Mouse (Mus musculus): ENCODE measurements around the gene Zfp970. TPM values are rescaled to one million over a fixed set of nuclear protein-coding genes. Genes with fewer than 3 reads are reported as not detected.
"Not testable (repeated sequence)": the region's sequence is repeated elsewhere in the genome, so short reads cannot be mapped to it uniquely, and the experiment has no call there.

The Zfp970 gene
- total RNA-seq (2021): 10 to 100 TPM; 20.1 to 22.6 TPM
- long read RNA-seq, experiment 1, partial matches to known transcripts: 5 of 9 reads
- long read RNA-seq, experiment 1, other reads (novel, unspliced or antisense): 2 of 9 reads
- long read RNA-seq, experiment 2, partial matches to known transcripts: 7 of 15 reads
- long read RNA-seq, experiment 2, other reads (novel, unspliced or antisense): 6 of 15 reads

DNA sequence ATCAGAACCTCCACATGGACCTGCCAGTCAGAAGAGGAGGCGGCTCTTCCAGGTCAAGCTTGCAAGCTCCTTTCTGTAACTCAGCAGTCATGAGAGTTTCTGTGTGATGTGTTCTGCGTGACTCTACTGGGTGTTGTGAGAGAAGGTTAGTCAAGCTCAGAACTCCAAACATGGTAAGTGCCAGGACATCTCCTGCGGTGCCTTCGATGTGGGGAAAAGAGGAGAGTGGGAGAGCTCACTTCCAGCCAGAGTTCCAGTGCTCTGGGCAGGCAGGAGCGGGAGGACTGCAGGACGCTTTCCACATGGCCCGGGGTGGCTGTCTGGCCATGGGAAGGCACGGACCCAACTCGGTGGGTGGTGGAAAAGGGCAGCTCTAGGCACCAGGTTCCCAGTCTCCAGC lies at the start of gene Zfp970:
Gene Zfp970, plus strand, starts transcription at position 58 of the 400 bp plus-strand sequence.
- DNase-seq (ENCODE audit: low spot score in 2 of 2); intact Hi-C loops (cut with DNase I): not testable (repeated sequence)

DNA sequence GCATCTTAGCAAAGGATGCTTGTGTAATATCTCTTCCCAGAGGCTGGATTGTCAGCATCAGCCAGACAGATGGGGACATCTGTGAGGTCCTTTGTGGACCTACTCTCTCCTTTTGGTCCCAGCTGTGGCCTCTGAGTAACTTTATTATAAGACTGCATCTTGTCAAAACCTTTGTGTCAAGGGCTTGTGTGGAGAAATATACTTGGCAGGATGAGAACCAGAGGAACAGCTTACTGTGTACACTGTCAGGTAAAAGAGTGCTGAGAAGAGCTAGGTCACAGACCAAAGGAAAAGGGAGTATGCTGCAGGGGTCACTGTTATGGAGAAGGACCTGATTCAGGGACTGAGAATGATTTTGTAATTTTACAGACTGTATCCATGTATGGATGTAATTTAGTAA lies 3.7 kb downstream of the Zfp970 start:
- DNase-seq (ENCODE audit: low spot score in 2 of 2); intact Hi-C loops (cut with DNase I): not testable (repeated sequence)

GRCm38 (mm10) chr2:177472261-177472660 lies 7.7 kb downstream of the Zfp970 start:
- intact Hi-C loops (cut with DNase I); DNase-seq (ENCODE audit: low spot score in 2 of 2): not testable (repeated sequence)

GRCm38 (mm10) chr2:177481971-177482370 lies 17.4 kb downstream of the Zfp970 start:
- intact Hi-C loops (cut with DNase I); DNase-seq (ENCODE audit: low spot score in 2 of 2): not testable (repeated sequence)

- DNase-seq (ENCODE audit: low spot score in 2 of 2); intact Hi-C loops (cut with DNase I): not testable (repeated sequence)
Measured at GRCm38 (mm10) chr2:177483238-177483948, 18.9 kb downstream of the Zfp970 start.

DNA sequence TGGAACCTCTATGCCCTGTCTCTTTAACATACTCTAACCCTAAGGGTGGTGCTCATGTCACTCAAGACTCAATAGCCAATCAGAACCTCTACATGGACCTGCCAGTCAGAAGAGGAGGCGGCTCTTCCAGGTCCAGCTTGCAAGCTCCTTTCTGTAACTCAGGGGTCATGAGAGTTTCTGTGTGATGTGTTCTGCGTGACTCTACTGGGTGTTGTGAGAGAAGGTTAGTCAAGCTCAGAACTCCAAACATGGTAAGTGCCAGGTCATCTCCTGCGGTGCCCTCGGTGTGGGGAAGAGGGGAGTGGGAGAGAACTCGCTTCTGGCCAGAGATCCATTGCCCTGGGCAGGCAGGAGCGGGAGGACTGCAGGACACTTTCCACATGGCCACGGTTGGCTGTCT lies 33.5 kb downstream of the Zfp970 start, which contains the start of gene Gm14403:
Gene Gm14403, plus strand, starts transcription at position 149 of the 400 bp plus-strand sequence.
- intact Hi-C loops (cut with DNase I); DNase-seq (ENCODE audit: low spot score in 2 of 2): not testable (repeated sequence)

- intact Hi-C loops (cut with DNase I); DNase-seq (ENCODE audit: low spot score in 2 of 2): not testable (repeated sequence)
Measured at GRCm38 (mm10) chr2:177499182-177499581, 34.6 kb downstream of the Zfp970 start.

- DNase-seq (ENCODE audit: low spot score in 2 of 2); intact Hi-C loops (cut with DNase I): not testable (repeated sequence)
Measured at GRCm38 (mm10) chr2:177505211-177505719, 40.7 kb downstream of the Zfp970 start.

GRCm38 (mm10) chr2:177511381-177511780 lies 46.8 kb downstream of the Zfp970 start:
- intact Hi-C loops (cut with DNase I); DNase-seq (ENCODE audit: low spot score in 2 of 2): not testable (repeated sequence)

- intact Hi-C loops (cut with DNase I); DNase-seq (ENCODE audit: low spot score in 2 of 2): not testable (repeated sequence)
Measured at GRCm38 (mm10) chr2:177511972-177512371, 47.4 kb downstream of the Zfp970 start.

- intact Hi-C loops (cut with DNase I); DNase-seq (ENCODE audit: low spot score in 2 of 2): not testable (repeated sequence)
Measured at GRCm38 (mm10) chr2:177513991-177514479, 49.5 kb downstream of the Zfp970 start.

GRCm38 (mm10) chr2:177517746-177518145 lies 53.2 kb downstream of the Zfp970 start:
- intact Hi-C loops (cut with DNase I); DNase-seq (ENCODE audit: low spot score in 2 of 2): not testable (repeated sequence)

- intact Hi-C loops (cut with DNase I); DNase-seq (ENCODE audit: low spot score in 2 of 2): not testable (repeated sequence)
Measured at GRCm38 (mm10) chr2:177518354-177518753, 53.8 kb downstream of the Zfp970 start.

- intact Hi-C loops (cut with DNase I); DNase-seq (ENCODE audit: low spot score in 2 of 2): not testable (repeated sequence)
Measured at GRCm38 (mm10) chr2:177518960-177519359, 54.4 kb downstream of the Zfp970 start.

- intact Hi-C loops (cut with DNase I): no loop called here
- no peak for DNase-seq (ENCODE audit: low spot score in 2 of 2)
Measured at GRCm38 (mm10) chr2:177520035-177520434, 55.5 kb downstream of the Zfp970 start.

DNA sequence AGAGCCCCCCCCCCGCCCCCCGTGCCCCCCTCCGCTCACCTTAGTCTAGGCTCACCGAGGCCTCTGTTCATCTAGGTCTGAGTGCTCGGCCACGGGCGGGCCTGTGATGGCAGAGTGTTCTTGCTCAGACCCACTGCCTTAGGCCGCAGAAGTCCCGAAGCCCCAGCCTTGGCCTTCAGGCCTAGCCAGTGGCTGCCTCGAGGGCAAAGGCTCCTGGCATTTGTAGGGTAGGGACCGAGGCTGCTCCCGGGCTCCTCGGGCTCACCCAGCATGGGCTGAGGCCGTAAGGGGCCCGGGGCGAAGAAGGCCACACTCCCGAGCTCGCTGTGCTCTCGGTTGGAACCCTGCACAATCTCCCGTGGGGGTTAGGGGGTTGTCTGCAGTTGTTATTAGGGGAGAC lies 58.5 kb downstream of the Zfp970 start:
- intact Hi-C loops (cut with DNase I): no loop called here
- no peak for DNase-seq (ENCODE audit: low spot score in 2 of 2)

GRCm38 (mm10) chr2:177523674-177524073 lies 59.1 kb downstream of the Zfp970 start:
- DNase-seq (ENCODE audit: low spot score in 2 of 2); intact Hi-C loops (cut with DNase I): not testable (repeated sequence)

GRCm38 (mm10) chr2:177524171-177524570 lies 59.6 kb downstream of the Zfp970 start:
- DNase-seq (ENCODE audit: low spot score in 2 of 2); intact Hi-C loops (cut with DNase I): not testable (repeated sequence)

Data from left cerebral cortex, postnatal 14 days (tissue).